Mouse (Mus musculus) heart, embryonic 16.5 days (tissue): ENCODE results near the gene Amot. TPM values are rescaled to one million over a fixed set of nuclear protein-coding genes. Genes with fewer than 3 reads are reported as not detected.

Source experiments
- ATAC-seq: fragments of 200-750 bp; cut with Nextera tagmentation; replicated peaks from 2 replicates; pipeline ENCODE4 v1.8.0; 2017; ENCODE audit warnings: moderate number of reproducible peaks; ENCODE audit not compliant: insufficient read depth, low FRiP score; ENCODE audit errors: extremely low read depth
- H3K27ac ChIP-seq: fragments of 300-500 bp; sonication (generic); 2 replicates; pipeline ENCODE4 v1.5.1; 2014; ENCODE audit warnings: mild to moderate bottlenecking, low read length, control low read depth, moderate library complexity
- H3K27me3 ChIP-seq: fragments of 300-500 bp; sonication (generic); 2 replicates; pipeline ENCODE4 v1.6.1; 2014; ENCODE audit warnings: low read length, mixed read lengths; ENCODE audit not compliant: control insufficient read depth, insufficient read depth
- H3K36me3 ChIP-seq: fragments of 300-500 bp; sonication (generic); 2 replicates; pipeline ENCODE4 v1.6.1; 2014; ENCODE audit not compliant: control insufficient read depth, insufficient read depth
- H3K4me1 ChIP-seq: fragments of 300-500 bp; sonication (generic); 2 replicates; pipeline ENCODE4 v1.6.1; 2014; ENCODE audit warnings: low read length, mixed read lengths; ENCODE audit not compliant: control insufficient read depth, insufficient read depth
- H3K4me2 ChIP-seq: fragments of 300-500 bp; sonication (generic); 2 replicates; pipeline ENCODE4 v1.6.1; 2014; ENCODE audit warnings: low read depth, mild to moderate bottlenecking, control low read depth, low read length
- H3K4me3 ChIP-seq: fragments of 300-500 bp; sonication (generic); 2 replicates; pipeline ENCODE4 v1.5.1; 2014; ENCODE audit warnings: mild to moderate bottlenecking, control low read depth, low read length
- H3K9ac ChIP-seq: fragments of 300-500 bp; sonication (generic); 2 replicates; pipeline ENCODE4 v1.6.1; 2014; ENCODE audit warnings: low read length, control low read depth
- H3K9me3 ChIP-seq: fragments of 300-500 bp; sonication (generic); replicated peaks from 2 replicates; pipeline ENCODE4 v1.6.1; 2016; ENCODE audit warnings: low read length; ENCODE audit not compliant: control insufficient read depth
- WGBS: fragments of 180-500 bp; shearing (Covaris S2); extraction: QIAGEN DNeasy Blood & Tissue Kit; methylation state at CpG from one replicate; pipeline ENCODE4 v1.1.7; 2014; 5-methylcytosine and 5-hydroxymethylcytosine counted together
- polyA plus RNA-seq: library from polyadenylated mRNA; unstranded; fragments of >200 nt; fragmentation: Nextera tagmentation; extraction: Ambion mirVana; gene quantifications from 2 replicates; pipeline ENCODE4 v1.2.1, GENCODE M21; 2015

The Amot gene
- polyA plus RNA-seq, 1 experiment from 2014 or later = 4.5 TPM

GRCm38 (mm10) chrX:145414319-145414718, 90.7 kb downstream of the Amot start:
- H3K9me3 ChIP-seq = no peaks in the 10 kb centered on the region
- H3K4me1 ChIP-seq = no peaks in the 10 kb centered on the region
- H3K27me3 ChIP-seq = no peaks in the 10 kb centered on the region
- no peak overlapping the region for H3K4me3 ChIP-seq
- H3K27ac ChIP-seq = no peak overlapping the region
- WGBS = 50% methylated on average over 1 of the region's 1 CpGs
- H3K36me3 ChIP-seq = no peaks in the 10 kb centered on the region
- H3K9ac ChIP-seq = no peak overlapping the region
- ATAC-seq = no peak
- no peak overlapping the region for H3K4me2 ChIP-seq

GRCm38 (mm10) chrX:145411425-145411824, 93.6 kb downstream of the Amot start:
- no peaks in the 10 kb centered on the region for H3K4me1 ChIP-seq
- no peaks in the 10 kb centered on the region for H3K36me3 ChIP-seq
- H3K27ac ChIP-seq = no peak overlapping the region
- H3K4me3 ChIP-seq = no peak overlapping the region
- H3K27me3 ChIP-seq = no peaks in the 10 kb centered on the region
- ATAC-seq = no peak
- H3K4me2 ChIP-seq = no peak overlapping the region
- WGBS = 55% methylated on average over 6 of the region's 6 CpGs
- no peak overlapping the region for H3K9ac ChIP-seq
- no peaks in the 10 kb centered on the region for H3K9me3 ChIP-seq

- ATAC-seq = no peak
- 30% methylated on average over 4 of the region's 4 CpGs for WGBS
- H3K9ac ChIP-seq = no peak overlapping the region
- H3K4me2 ChIP-seq = no peak overlapping the region
- H3K27me3 ChIP-seq = no peaks in the 10 kb centered on the region
- no peak overlapping the region for H3K4me3 ChIP-seq
- H3K36me3 ChIP-seq = no peaks in the 10 kb centered on the region
- no peak overlapping the region for H3K27ac ChIP-seq
- no peaks in the 10 kb centered on the region for H3K4me1 ChIP-seq
- H3K9me3 ChIP-seq = no peaks in the 10 kb centered on the region
Measured at GRCm38 (mm10) chrX:145406052-145406451, 98.9 kb downstream of the Amot start.

GRCm38 (mm10) chrX:145401926-145402325, 103.1 kb downstream of the Amot start:
- Histone ChIP-seq H3K4me1 (no peaks in the 10 kb centered on the region), H3K4me3 (no peak overlapping the region), H3K9ac (no peak overlapping the region), H3K4me2 (no peak overlapping the region), H3K27me3 (no peaks in the 10 kb centered on the region), H3K27ac (no peak overlapping the region), H3K9me3 (no peaks in the 10 kb centered on the region), H3K36me3 (no peaks in the 10 kb centered on the region)
- WGBS = 42% methylated on average over 3 of the region's 3 CpGs
- ATAC-seq = no peak

GRCm38 (mm10) chrX:145399236-145399635, 105.7 kb downstream of the Amot start:
- H3K4me3 ChIP-seq = no peak overlapping the region
- H3K4me2 ChIP-seq = no peak overlapping the region
- H3K4me1 ChIP-seq = no peaks in the 10 kb centered on the region
- no peak overlapping the region for H3K27ac ChIP-seq
- no peaks in the 10 kb centered on the region for H3K27me3 ChIP-seq
- H3K9ac ChIP-seq = no peak overlapping the region
- no peaks in the 10 kb centered on the region for H3K9me3 ChIP-seq
- no peak for ATAC-seq
- H3K36me3 ChIP-seq = no peaks in the 10 kb centered on the region
- 11% methylated on average over 1 of the region's 1 CpGs for WGBS

Other genes starting within 250 kb of the Amot start
- 0.14 and 0.41 TPM in 2 replicates for gene Lhfpl1, start 156.1 kb downstream of the Amot start, polyA plus RNA-seq